Mouse (Mus musculus) neural tube, embryonic 14.5 days (tissue): ENCODE data around the gene Sik3. TPM values are rescaled to one million over a fixed set of nuclear protein-coding genes. Genes with fewer than 3 reads are reported as not detected.
"Not testable (repeated sequence)": the region's sequence is repeated elsewhere in the genome, so short reads cannot be mapped to it uniquely, and the experiment has no call there.

Experiments
- ATAC-seq: fragments of 200-750 bp; cut with Nextera tagmentation; 2 replicates; pipeline ENCODE4 v1.8.0; 2017; ENCODE audit warnings: low read depth, mild to moderate bottlenecking, moderate TSS enrichment, moderate library complexity
- H3K27ac ChIP-seq: fragments of 300-500 bp; sonication (generic); 2 replicates; pipeline ENCODE4 v1.5.1; 2014; ENCODE audit warnings: low read depth, mild to moderate bottlenecking, control low read depth, low read length, moderate library complexity, mixed read lengths
- H3K27me3 ChIP-seq: fragments of 300-500 bp; sonication (generic); 2 replicates; pipeline ENCODE4 v1.6.1; 2014; ENCODE audit warnings: low read length; ENCODE audit not compliant: control insufficient read depth, insufficient read depth
- H3K36me3 ChIP-seq: fragments of 300-500 bp; sonication (generic); 2 replicates; pipeline ENCODE4 v1.6.1; 2014; ENCODE audit warnings: low read length, mixed read lengths; ENCODE audit not compliant: control insufficient read depth, insufficient read depth
- H3K4me1 ChIP-seq: fragments of 300-500 bp; sonication (generic); 2 replicates; pipeline ENCODE4 v1.6.1; 2014; ENCODE audit warnings: low read length; ENCODE audit not compliant: control insufficient read depth, insufficient read depth
- H3K4me2 ChIP-seq: fragments of 300-500 bp; sonication (generic); 2 replicates; pipeline ENCODE4 v1.6.1; 2014; ENCODE audit warnings: mild to moderate bottlenecking, low read depth, low read length, control low read depth
- H3K4me3 ChIP-seq: fragments of 300-500 bp; sonication (generic); 2 replicates; pipeline ENCODE4 v1.5.1; 2014; ENCODE audit warnings: low read depth, low read length, control low read depth, mixed read lengths
- H3K9ac ChIP-seq: fragments of 300-500 bp; sonication (generic); replicated peaks from 2 replicates; pipeline ENCODE4 v1.6.1; 2014; ENCODE audit warnings: low read depth, mild to moderate bottlenecking, control low read depth, low read length, mixed read lengths
- H3K9me3 ChIP-seq: fragments of 300-500 bp; sonication (generic); 2 replicates; pipeline ENCODE4 v1.6.1; 2016; ENCODE audit warnings: low read length; ENCODE audit not compliant: control insufficient read depth
- WGBS: fragments of 180-500 bp; shearing (Covaris S2); extraction: QIAGEN DNeasy Blood & Tissue Kit; methylation state at CpG from one replicate; pipeline ENCODE4 v1.1.7; 2014; 5-methylcytosine and 5-hydroxymethylcytosine counted together
- polyA plus RNA-seq: library from polyadenylated mRNA; unstranded; fragments of >200 nt; fragmentation: Nextera tagmentation; extraction: Ambion mirVana; gene quantifications from 2 replicates; pipeline ENCODE4 v1.2.1, GENCODE M21; 2014

Sik3 gene
- polyA plus RNA-seq, 1 experiment from 2014 or later = 10.5 TPM

DNA sequence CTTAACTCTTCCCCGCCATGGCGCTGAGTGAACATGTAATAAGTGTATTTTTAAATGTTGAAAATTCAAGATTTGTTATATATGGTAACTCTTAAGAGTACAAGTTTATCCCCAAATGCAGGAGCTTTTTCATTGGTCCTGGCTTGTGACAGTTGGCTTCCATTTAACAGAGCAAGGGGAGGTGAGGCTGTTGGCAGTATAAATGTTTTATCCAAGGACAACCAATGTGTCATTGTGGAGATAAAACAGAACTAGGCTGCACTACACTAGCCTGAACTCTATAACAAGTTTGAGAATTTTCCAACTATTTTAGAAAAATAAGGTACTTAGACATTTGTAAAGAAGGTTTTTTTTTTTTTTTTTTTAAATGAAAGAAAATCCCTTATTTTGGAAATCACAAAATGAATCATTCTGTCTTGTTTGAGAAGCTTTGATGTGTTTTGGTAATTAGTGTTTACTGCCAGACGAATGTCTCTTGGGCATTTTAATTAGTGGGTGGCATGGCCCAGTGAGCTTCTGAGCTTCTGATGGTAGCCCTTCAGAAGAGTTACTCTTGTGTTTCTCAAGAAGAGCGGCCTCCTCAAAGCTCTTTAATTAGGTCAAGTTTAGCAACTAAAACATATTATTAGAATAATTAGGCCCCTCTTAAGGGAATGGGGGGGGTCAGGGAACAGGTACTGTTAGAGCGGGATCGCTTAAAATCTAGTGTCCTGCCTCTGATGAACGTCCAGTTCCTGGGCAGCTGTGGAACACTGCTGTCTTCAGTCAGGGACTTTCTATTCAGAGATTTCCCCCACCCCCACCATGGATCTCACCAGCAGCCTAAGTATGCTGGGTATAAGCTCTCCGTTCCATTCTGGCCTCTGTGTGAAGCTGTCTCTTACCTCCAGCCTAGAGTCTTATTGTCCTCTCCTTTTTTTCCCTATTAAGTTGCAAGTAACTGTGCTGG lies 139.7 kb downstream of the Sik3 start:
- Histone ChIP-seq H3K9ac (no peak overlapping the region), H3K4me1 (0 out of 2 replicates have a peak, but pooled peaks cover 3% of the 10 kb centered on the region), H3K4me3 (no peak overlapping the region), H3K36me3 (no peaks in the 10 kb centered on the region), H3K27ac (no peak overlapping the region), H3K27me3 (no peaks in the 10 kb centered on the region), H3K4me2 (no peak overlapping the region), H3K9me3 (no peaks in the 10 kb centered on the region)
- ATAC-seq = no peak
- WGBS = 80% methylated on average over 8 of the region's 8 CpGs

- H3K4me3 ChIP-seq = no peak overlapping the region
- no peak overlapping the region for H3K27ac ChIP-seq
- H3K9me3 ChIP-seq = no peaks in the 10 kb centered on the region
- no peak overlapping the region for H3K9ac ChIP-seq
- 0 out of 2 replicates have a peak, but pooled peaks cover 3% of the 10 kb centered on the region for H3K4me1 ChIP-seq
- no peak overlapping the region for H3K4me2 ChIP-seq
- H3K27me3 ChIP-seq = no peaks in the 10 kb centered on the region
- H3K36me3 ChIP-seq = no peaks in the 10 kb centered on the region
- no peak for ATAC-seq
- 78% methylated on average over 2 of the region's 2 CpGs for WGBS
Measured at GRCm38 (mm10) chr9:46154469-46154868, 141.8 kb downstream of the Sik3 start.

DNA sequence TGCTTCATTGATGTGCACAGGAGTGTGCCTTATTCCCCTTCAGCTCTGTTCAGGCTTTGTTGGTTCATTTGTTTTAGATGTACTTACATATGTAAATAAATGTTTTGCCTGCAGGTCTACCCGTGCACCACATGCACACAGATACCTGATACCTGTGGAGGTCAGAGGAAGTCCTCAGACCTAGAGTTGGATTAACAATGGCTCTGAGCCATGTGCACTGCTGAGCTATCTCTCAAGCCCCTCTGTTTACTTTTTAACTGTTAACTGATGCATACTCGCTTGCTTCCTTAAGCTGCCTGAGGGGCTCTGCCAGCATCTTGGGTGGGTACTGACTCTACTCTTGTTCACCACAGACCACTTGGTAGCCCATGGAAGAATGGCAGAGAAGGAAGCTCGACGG lies 142.4 kb downstream of the Sik3 start:
- 85% methylated on average over 4 of the region's 4 CpGs for WGBS

GRCm38 (mm10) chr9:46155818-46156217 lies 143.2 kb downstream of the Sik3 start:
- H3K4me2 ChIP-seq, H3K36me3 ChIP-seq, H3K4me1 ChIP-seq, H3K27me3 ChIP-seq, H3K9ac ChIP-seq, H3K4me3 ChIP-seq, H3K27ac ChIP-seq, H3K9me3 ChIP-seq, ATAC-seq: not testable (repeated sequence)
- WGBS = 97% methylated on average over 8 of the region's 8 CpGs

More for the DNA sequence above, 142.4 kb downstream of the Sik3 start:
- Histone ChIP-seq H3K9ac (no peak overlapping the region), H3K4me2 (no peak overlapping the region), H3K4me1 (0 out of 2 replicates have a peak, but pooled peaks cover 3% of the 10 kb centered on the region), H3K36me3 (no peaks in the 10 kb centered on the region), H3K9me3 (no peaks in the 10 kb centered on the region), H3K27ac (no peak overlapping the region), H3K27me3 (no peaks in the 10 kb centered on the region), H3K4me3 (no peak overlapping the region)
- no peak for ATAC-seq

DNA sequence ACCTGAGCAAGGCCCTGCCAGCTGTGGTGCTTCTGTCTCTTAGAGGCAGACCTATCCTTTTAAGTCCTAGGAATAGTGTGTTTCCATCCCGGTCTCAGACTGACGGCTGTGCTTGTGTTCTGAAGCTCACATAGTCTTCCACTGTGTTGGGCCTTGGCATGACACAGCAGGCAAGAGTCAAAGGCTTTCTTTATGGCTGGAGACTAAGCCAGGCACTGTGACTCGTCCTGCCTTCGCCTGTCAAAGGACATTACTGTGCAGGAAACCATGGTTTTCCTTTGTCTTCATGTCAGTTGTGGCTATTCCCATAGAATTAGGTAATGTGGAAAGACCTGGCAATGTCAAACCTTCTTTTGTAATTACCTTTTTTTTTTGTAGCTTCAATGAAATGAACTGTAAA lies 144.1 kb downstream of the Sik3 start:
- Histone ChIP-seq H3K9ac (no peak overlapping the region), H3K36me3 (no peaks in the 10 kb centered on the region), H3K4me3 (no peak overlapping the region), H3K27ac (no peak overlapping the region), H3K4me1 (no peaks in the 10 kb centered on the region), H3K4me2 (no peak overlapping the region), H3K9me3 (no peaks in the 10 kb centered on the region), H3K27me3 (no peaks in the 10 kb centered on the region)
- 45% methylated on average over 4 of the region's 4 CpGs for WGBS
- no peak for ATAC-seq

DNA sequence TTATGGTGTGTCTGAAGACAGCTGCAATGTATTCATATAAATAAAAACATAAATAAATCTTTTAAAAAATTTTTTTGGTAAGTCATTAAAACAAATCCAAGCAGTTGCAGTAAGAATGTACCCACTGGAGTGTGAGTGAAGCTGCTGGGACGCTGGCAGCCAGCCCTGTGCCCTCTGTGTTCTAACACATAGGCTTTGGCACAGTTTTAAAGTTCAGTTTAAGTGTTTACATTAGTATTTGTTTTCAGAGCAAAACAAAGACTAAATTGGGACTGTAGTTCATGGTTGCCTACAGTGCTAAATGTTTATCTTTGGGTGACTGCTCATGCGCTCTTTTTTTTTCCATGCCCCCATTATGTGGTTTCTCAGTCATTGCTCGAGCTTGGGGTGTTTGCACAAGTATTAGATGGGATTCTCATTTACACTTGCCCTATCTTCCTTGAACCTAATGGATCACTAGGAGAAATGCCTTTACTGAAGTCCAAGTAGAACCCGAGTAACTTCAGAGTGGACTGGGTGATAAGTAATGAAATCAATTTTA lies 145.7 kb downstream of the Sik3 start:
- no peaks in the 10 kb centered on the region for H3K4me1 ChIP-seq
- no peaks in the 10 kb centered on the region for H3K36me3 ChIP-seq
- H3K4me2 ChIP-seq = no peak overlapping the region
- H3K4me3 ChIP-seq = no peak overlapping the region
- H3K9ac ChIP-seq = no peak overlapping the region
- ATAC-seq = no peak
- no peaks in the 10 kb centered on the region for H3K9me3 ChIP-seq
- no peaks in the 10 kb centered on the region for H3K27me3 ChIP-seq
- no peak overlapping the region for H3K27ac ChIP-seq
- 72% methylated on average over 4 of the region's 4 CpGs for WGBS

DNA sequence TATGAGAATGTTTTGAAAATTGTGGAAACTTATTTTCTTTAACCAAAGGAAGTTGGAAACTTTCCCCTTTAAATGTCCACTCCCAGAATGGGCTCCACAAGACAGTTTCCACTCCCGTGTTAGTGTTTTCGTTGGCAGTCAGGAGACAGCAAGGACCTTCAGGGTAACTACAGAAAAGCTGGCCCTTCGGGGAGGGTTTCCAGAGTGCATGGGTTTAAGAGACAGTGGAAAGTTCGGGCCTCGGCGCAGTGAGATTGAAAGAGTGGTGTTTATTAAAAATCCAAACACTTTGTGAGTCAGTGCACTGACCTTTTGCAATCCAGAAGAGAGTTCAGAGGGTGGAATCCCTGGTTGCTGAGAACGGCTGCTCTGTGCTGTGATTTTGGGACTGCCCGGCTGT lies 150.8 kb downstream of the Sik3 start:
- no peak overlapping the region for H3K27ac ChIP-seq
- no peaks in the 10 kb centered on the region for H3K4me1 ChIP-seq
- H3K27me3 ChIP-seq = no peaks in the 10 kb centered on the region
- no peak overlapping the region for H3K4me2 ChIP-seq
- no peaks in the 10 kb centered on the region for H3K36me3 ChIP-seq
- no peaks in the 10 kb centered on the region for H3K9me3 ChIP-seq
- ATAC-seq = no peak
- no peak overlapping the region for H3K9ac ChIP-seq
- 85% methylated on average over 8 of the region's 8 CpGs for WGBS
- no peak overlapping the region for H3K4me3 ChIP-seq

DNA sequence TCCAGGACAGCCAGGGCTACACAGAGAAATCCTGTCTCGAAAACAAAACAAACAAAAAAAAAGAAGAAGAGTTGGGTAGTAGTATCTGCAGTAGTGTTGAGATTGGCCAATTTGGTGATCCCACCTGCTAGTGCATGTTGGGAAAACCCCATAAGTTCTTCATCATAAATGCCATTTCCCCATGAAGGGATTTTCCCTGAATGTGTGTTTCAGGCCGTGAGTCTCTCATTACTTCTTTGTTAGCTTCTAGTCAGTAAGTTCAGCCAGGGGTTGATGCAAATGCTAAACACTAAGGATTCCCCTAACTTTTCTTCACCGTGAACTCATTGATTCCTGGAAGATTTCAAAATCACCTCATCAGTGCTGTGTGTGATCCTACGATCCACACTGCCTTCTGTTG lies 156.2 kb downstream of the Sik3 start:
- H3K36me3 ChIP-seq = no peaks in the 10 kb centered on the region
- H3K9me3 ChIP-seq = no peaks in the 10 kb centered on the region
- no peak for ATAC-seq
- no peaks in the 10 kb centered on the region for H3K4me1 ChIP-seq
- WGBS = 89% methylated on average over 4 of the region's 4 CpGs
- no peaks in the 10 kb centered on the region for H3K27me3 ChIP-seq
- H3K9ac ChIP-seq = no peak overlapping the region
- H3K4me3 ChIP-seq = no peak overlapping the region
- no peak overlapping the region for H3K27ac ChIP-seq
- H3K4me2 ChIP-seq = no peak overlapping the region

- Histone ChIP-seq H3K9me3 (no peaks in the 10 kb centered on the region), H3K27me3 (no peaks in the 10 kb centered on the region), H3K36me3 (no peaks in the 10 kb centered on the region), H3K4me1 (no peaks in the 10 kb centered on the region), H3K27ac (no peak overlapping the region), H3K4me2 (no peak overlapping the region), H3K4me3 (no peak overlapping the region), H3K9ac (no peak overlapping the region)
- WGBS = 90% methylated on average over 2 of the region's 2 CpGs
- no peak for ATAC-seq
Measured at GRCm38 (mm10) chr9:46172251-46172650, 159.6 kb downstream of the Sik3 start.
